Mouse (Mus musculus) forebrain, postnatal 0 days (tissue): Measurements from ENCODE around the gene Pgpep1l. TPM values are rescaled to one million over a fixed set of nuclear protein-coding genes. Genes with fewer than 3 reads are reported as not detected.
"Not testable (repeated sequence)": the region's sequence is repeated elsewhere in the genome, so short reads cannot be mapped to it uniquely, and the experiment has no call there.

ENCODE experiments used
- ATAC-seq: fragments of 200-750 bp; cut with Nextera tagmentation; 2 replicates; pipeline ENCODE4 v1.8.0; 2017; ENCODE audit warnings: mild to moderate bottlenecking, moderate library complexity
- DNase-seq: peaks from one replicate; pipeline ENCODE4 v3.0.0-alpha.2; 2015
- H3K27ac ChIP-seq: fragments of 300-500 bp; sonication (generic); 2 replicates; pipeline ENCODE4 v1.5.1; 2014; ENCODE audit warnings: low read depth, mild to moderate bottlenecking, antibody characterized with exemption, low read length, moderate library complexity, mixed read lengths
- H3K27me3 ChIP-seq: fragments of 300-500 bp; sonication (generic); 2 replicates; pipeline ENCODE4 v1.6.1; 2014; ENCODE audit warnings: mild to moderate bottlenecking, low read length, mixed read lengths; ENCODE audit not compliant: insufficient read depth
- H3K36me3 ChIP-seq: fragments of 300-500 bp; sonication (generic); 2 replicates; pipeline ENCODE4 v1.6.1; 2014; ENCODE audit warnings: mild to moderate bottlenecking, moderate library complexity; ENCODE audit not compliant: insufficient read depth
- H3K4me1 ChIP-seq: fragments of 300-500 bp; sonication (generic); 2 replicates; pipeline ENCODE4 v1.6.1; 2014; ENCODE audit warnings: antibody characterized with exemption; ENCODE audit not compliant: insufficient read depth
- H3K4me2 ChIP-seq: fragments of 300-500 bp; sonication (generic); 2 replicates; pipeline ENCODE4 v1.6.1; 2014; ENCODE audit warnings: low read depth, mild to moderate bottlenecking, moderate library complexity
- H3K4me3 ChIP-seq: fragments of 300-500 bp; sonication (generic); 2 replicates; pipeline ENCODE4 v1.5.1; 2014; ENCODE audit warnings: low read depth, low read length, mixed read lengths
- H3K9ac ChIP-seq: fragments of 300-500 bp; sonication (generic); 2 replicates; pipeline ENCODE4 v1.6.1; 2014; ENCODE audit warnings: mild to moderate bottlenecking
- H3K9me3 ChIP-seq: fragments of 300-500 bp; sonication (generic); 2 replicates; pipeline ENCODE4 v1.6.1; 2016; ENCODE audit warnings: low read length
- CTCF ChIP-seq: sonication (generic); IDR thresholded peaks from 2 replicates; pipeline ENCODE4 v1.5.1; 2016; ENCODE audit warnings: antibody characterized with exemption, control low read depth, low read depth
- WGBS: fragments of 180-500 bp; shearing (Covaris S2); extraction: QIAGEN DNeasy Blood & Tissue Kit; methylation state at CpG from one replicate; pipeline ENCODE4 v1.1.7; 2014; 5-methylcytosine and 5-hydroxymethylcytosine counted together
- polyA plus RNA-seq: library from polyadenylated mRNA; unstranded; fragments of >200 nt; fragmentation: Nextera tagmentation; extraction: Ambion mirVana; gene quantifications from 2 replicates; pipeline ENCODE4 v1.2.1, GENCODE M21; 2015
- total RNA-seq: library from RNA; depleted of rRNA; stranded (reverse); fragments of >200 nt; gene quantifications from 2 replicates; pipeline ENCODE4 v1.2.3, GENCODE M21; 2014

Pgpep1l gene
- total and polyA plus RNA-seq, 2 experiments from 2014 or later, result 1.0 TPM; not detected in 1

- no peaks in the 10 kb centered on the region for H3K27me3 ChIP-seq
- DNase-seq (no peak), ATAC-seq (no peak)
- no peak overlapping the region for H3K27ac ChIP-seq
- H3K36me3 ChIP-seq, result no peaks in the 10 kb centered on the region
- TF ChIP-seq CTCF, result no peak
- H3K4me2 ChIP-seq, result no peak overlapping the region
- no peaks in the 10 kb centered on the region for H3K4me1 ChIP-seq
- no peaks in the 10 kb centered on the region for H3K9me3 ChIP-seq
- WGBS, result 96% methylated on average over 8 of the region's 8 CpGs
- no peak overlapping the region for H3K9ac ChIP-seq
- no peak overlapping the region for H3K4me3 ChIP-seq
Measured at GRCm38 (mm10) chr7:68289081-68289480, 25.0 kb upstream of the Pgpep1l start.

- H3K9me3 ChIP-seq, H3K4me1 ChIP-seq, DNase-seq, H3K27ac ChIP-seq, H3K27me3 ChIP-seq, ATAC-seq, H3K36me3 ChIP-seq, H3K4me3 ChIP-seq, H3K4me2 ChIP-seq, H3K9ac ChIP-seq: not testable (repeated sequence)
- WGBS, result 92% methylated on average over 4 of the region's 4 CpGs
Measured at GRCm38 (mm10) chr7:68288000-68288399, 24.0 kb upstream of the Pgpep1l start.

- ATAC-seq, result no peak
- H3K4me1 ChIP-seq, result no peaks in the 10 kb centered on the region
- DNase-seq, result no peak
- H3K36me3 ChIP-seq, result no peaks in the 10 kb centered on the region
- WGBS, result 81% methylated on average over 2 of the region's 2 CpGs
- no peaks in the 10 kb centered on the region for H3K27me3 ChIP-seq
- no peak overlapping the region for H3K27ac ChIP-seq
- H3K4me3 ChIP-seq, result no peak overlapping the region
- TF ChIP-seq CTCF, result no peak
- no peak overlapping the region for H3K4me2 ChIP-seq
- no peaks in the 10 kb centered on the region for H3K9me3 ChIP-seq
- H3K9ac ChIP-seq, result no peak overlapping the region
Measured at GRCm38 (mm10) chr7:68287582-68287981, 23.5 kb upstream of the Pgpep1l start.

- H3K9ac ChIP-seq, result no peak overlapping the region
- H3K4me2 ChIP-seq, result no peak overlapping the region
- no peak overlapping the region for H3K27ac ChIP-seq
- no peaks in the 10 kb centered on the region for H3K27me3 ChIP-seq
- H3K9me3 ChIP-seq, result no peaks in the 10 kb centered on the region
- no peak for DNase-seq
- no peaks in the 10 kb centered on the region for H3K4me1 ChIP-seq
- H3K4me3 ChIP-seq, result no peak overlapping the region
- 88% methylated on average over 24 of the region's 24 CpGs for WGBS
- H3K36me3 ChIP-seq, result no peaks in the 10 kb centered on the region
- TF ChIP-seq CTCF, result no peak
- ATAC-seq, result no peak
Measured at GRCm38 (mm10) chr7:68286526-68287481, 22.8 kb upstream of the Pgpep1l start.

GRCm38 (mm10) chr7:68285851-68286298, 21.8 kb upstream of the Pgpep1l start:
- DNase-seq (no peak), ATAC-seq (no peak)
- Histone ChIP-seq H3K4me1 (no peaks in the 10 kb centered on the region), H3K4me2 (no peak overlapping the region), H3K27me3 (no peaks in the 10 kb centered on the region), H3K4me3 (no peak overlapping the region), H3K9ac (no peak overlapping the region), H3K27ac (no peak overlapping the region), H3K36me3 (no peaks in the 10 kb centered on the region), H3K9me3 (no peaks in the 10 kb centered on the region)
- TF ChIP-seq CTCF, result no peak
- 86% methylated on average over 8 of the region's 8 CpGs for WGBS

DNA sequence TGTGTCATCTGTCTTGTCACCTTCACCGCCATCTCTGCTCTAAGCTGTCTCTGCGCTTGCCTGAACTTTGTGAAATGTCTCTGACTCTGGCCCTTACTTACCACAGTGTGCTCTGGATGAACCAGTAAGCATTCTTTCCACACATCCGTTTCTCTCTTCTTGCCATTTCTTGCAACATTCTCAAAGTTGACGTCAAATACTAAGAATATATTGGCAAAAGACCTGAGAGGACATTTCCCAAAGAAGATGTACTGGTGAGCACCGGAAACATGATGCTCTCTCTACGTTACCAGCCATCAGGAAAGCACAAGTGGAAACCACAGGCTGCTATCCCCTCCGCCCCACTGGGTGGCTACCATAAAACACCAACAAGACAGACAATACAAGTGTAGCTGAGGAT, 19.7 kb upstream of the Pgpep1l start:
- H3K9ac ChIP-seq, result no peak overlapping the region
- no peak overlapping the region for H3K27ac ChIP-seq
- H3K4me1 ChIP-seq, result no peaks in the 10 kb centered on the region
- 90% methylated on average over 7 of the region's 7 CpGs for WGBS
- no peaks in the 10 kb centered on the region for H3K36me3 ChIP-seq
- TF ChIP-seq CTCF, result no peak
- H3K4me2 ChIP-seq, result no peak overlapping the region
- no peak overlapping the region for H3K4me3 ChIP-seq
- no peaks in the 10 kb centered on the region for H3K9me3 ChIP-seq
- DNase-seq, result no peak
- H3K27me3 ChIP-seq, result no peaks in the 10 kb centered on the region
- ATAC-seq, result no peak

DNA sequence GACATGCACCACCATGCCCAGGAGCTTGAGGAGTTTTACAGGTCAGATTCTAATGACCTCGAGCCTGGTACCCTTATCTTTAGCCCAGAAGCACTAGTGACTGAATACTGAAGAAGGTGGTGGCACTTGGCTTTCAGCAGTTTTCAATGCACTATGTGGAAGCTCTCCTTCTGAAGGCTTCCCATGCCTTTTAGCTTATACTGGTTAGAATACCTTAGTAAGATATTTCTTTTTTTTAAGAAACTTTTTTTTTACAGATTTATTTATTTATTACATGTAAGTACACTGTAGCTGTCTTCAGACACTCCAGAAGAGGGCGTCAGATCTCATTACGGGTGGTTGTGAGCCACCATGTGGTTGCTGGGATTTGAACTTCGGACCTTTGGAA, 19.1 kb upstream of the Pgpep1l start:
- not testable (repeated sequence) for H3K4me1 ChIP-seq, H3K9me3 ChIP-seq, H3K27me3 ChIP-seq, H3K9ac ChIP-seq, H3K4me2 ChIP-seq, H3K36me3 ChIP-seq, ATAC-seq, DNase-seq, H3K4me3 ChIP-seq, H3K27ac ChIP-seq
- WGBS, result 86% methylated on average over 4 of the region's 4 CpGs
